Mouse (Mus musculus) hindbrain, embryonic 13.5 days (tissue): ENCODE results near the gene Znrf2. TPM values are rescaled to one million over a fixed set of nuclear protein-coding genes. Genes with fewer than 3 reads are reported as not detected.

Experiments used
- ATAC-seq: fragments of 200-750 bp; cut with Nextera tagmentation; 2 replicates; pipeline ENCODE4 v1.8.0; 2017; ENCODE audit warnings: moderate TSS enrichment; ENCODE audit not compliant: low FRiP score
- H3K27ac ChIP-seq: fragments of 300-500 bp; sonication (generic); 2 replicates; pipeline ENCODE4 v1.5.1; 2015; ENCODE audit warnings: inconsistent platforms, mild to moderate bottlenecking, moderate library complexity
- H3K27me3 ChIP-seq: fragments of 300-500 bp; sonication (generic); 2 replicates; pipeline ENCODE4 v1.6.1; 2015; ENCODE audit warnings: mild to moderate bottlenecking, inconsistent platforms
- H3K36me3 ChIP-seq: fragments of 300-500 bp; sonication (generic); 2 replicates; pipeline ENCODE4 v1.6.1; 2015; ENCODE audit warnings: mild to moderate bottlenecking, inconsistent platforms
- H3K4me1 ChIP-seq: fragments of 300-500 bp; sonication (generic); replicated peaks from 2 replicates; pipeline ENCODE4 v1.6.1; 2015; ENCODE audit warnings: inconsistent platforms
- H3K4me2 ChIP-seq: fragments of 300-500 bp; sonication (generic); 2 replicates; pipeline ENCODE4 v1.6.1; 2015; ENCODE audit warnings: inconsistent platforms, mild to moderate bottlenecking, moderate library complexity
- H3K4me3 ChIP-seq: fragments of 300-500 bp; sonication (generic); 2 replicates; pipeline ENCODE4 v1.5.1; 2015; ENCODE audit warnings: mild to moderate bottlenecking, inconsistent platforms
- H3K9ac ChIP-seq: fragments of 300-500 bp; sonication (generic); 2 replicates; pipeline ENCODE4 v1.6.1; 2015; ENCODE audit warnings: mild to moderate bottlenecking, inconsistent platforms
- H3K9me3 ChIP-seq: fragments of 300-500 bp; sonication (generic); 2 replicates; pipeline ENCODE4 v1.6.1; 2016; ENCODE audit warnings: inconsistent platforms
- WGBS: fragments of 180-500 bp; shearing (Covaris S2); methylation state at CpG from one replicate; pipeline ENCODE4 v1.1.7; 2015; 5-methylcytosine and 5-hydroxymethylcytosine counted together
- polyA plus RNA-seq: library from polyadenylated mRNA; unstranded; fragments of >200 nt; fragmentation: Nextera tagmentation; extraction: Ambion mirVana; gene quantifications from 2 replicates; pipeline ENCODE4 v1.2.1, GENCODE M21; 2015

Gene Znrf2
- polyA plus RNA-seq, 1 experiment from 2014 or later, result 5.6 TPM

GRCm38 (mm10) chr6:54860180-54860579 lies 43.5 kb downstream of the Znrf2 start:
- ATAC-seq, result no peak
- no peak overlapping the region for H3K4me2 ChIP-seq

DNA sequence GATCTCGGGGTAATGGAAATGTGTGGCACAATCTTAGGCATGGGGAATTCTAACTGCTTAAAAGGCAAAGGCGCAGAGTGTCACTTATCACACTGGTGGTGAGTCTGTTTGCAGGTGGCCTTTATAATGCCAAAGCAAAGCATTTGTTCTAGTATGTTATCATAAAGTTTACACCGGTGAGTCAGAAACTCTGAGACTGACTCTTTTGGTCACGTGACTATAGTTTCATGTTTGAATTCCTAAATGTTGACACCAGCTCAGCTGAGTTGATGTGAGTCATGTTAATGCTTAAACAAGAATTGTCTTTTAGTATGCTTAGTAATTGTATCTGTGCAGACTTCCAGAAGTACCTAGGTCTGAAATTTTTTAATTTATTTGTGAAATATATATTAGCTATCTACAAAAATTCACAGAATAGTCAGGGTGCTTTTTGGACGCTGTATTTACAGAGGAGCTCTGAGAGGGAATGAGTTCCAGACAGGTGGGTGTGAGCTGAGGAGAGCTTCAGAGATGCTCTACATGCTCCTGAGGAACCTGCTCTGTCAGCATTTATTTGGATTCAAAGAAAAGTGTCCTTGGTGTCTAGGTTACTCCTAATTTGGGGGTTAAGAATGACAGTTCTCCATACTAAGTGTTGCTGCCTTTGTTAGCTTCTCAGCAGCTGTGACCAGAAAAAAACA lies 50.2 kb downstream of the Znrf2 start:
- H3K4me1 ChIP-seq, result no peaks in the 10 kb centered on the region
- no peak overlapping the region for H3K4me3 ChIP-seq
- no peak overlapping the region for H3K4me2 ChIP-seq
- H3K27ac ChIP-seq, result no peak overlapping the region
- ATAC-seq, result no peak
- no peak overlapping the region for H3K9ac ChIP-seq
- H3K27me3 ChIP-seq, result no peaks in the 10 kb centered on the region
- 87% methylated on average over 5 of the region's 5 CpGs for WGBS
- no peaks in the 10 kb centered on the region for H3K9me3 ChIP-seq
- no peaks in the 10 kb centered on the region for H3K36me3 ChIP-seq

More at GRCm38 (mm10) chr6:54860180-54860579, 43.5 kb downstream of the Znrf2 start:
- Histone ChIP-seq H3K36me3 (no peaks in the 10 kb centered on the region), H3K27me3 (no peaks in the 10 kb centered on the region), H3K9ac (no peak overlapping the region), H3K9me3 (no peaks in the 10 kb centered on the region), H3K27ac (no peak overlapping the region), H3K4me3 (no peak overlapping the region), H3K4me1 (no peaks in the 10 kb centered on the region)

GRCm38 (mm10) chr6:54867411-54867745 lies 50.7 kb downstream of the Znrf2 start:
- Histone ChIP-seq H3K9ac (no peak overlapping the region), H3K4me1 (no peaks in the 10 kb centered on the region), H3K36me3 (no peaks in the 10 kb centered on the region), H3K4me2 (no peak overlapping the region), H3K27me3 (no peaks in the 10 kb centered on the region), H3K27ac (no peak overlapping the region), H3K4me3 (no peak overlapping the region), H3K9me3 (no peaks in the 10 kb centered on the region)
- 50% methylated on average over 4 of the region's 4 CpGs for whole genome bisulfite sequencing
- ATAC-seq, result no peak

DNA sequence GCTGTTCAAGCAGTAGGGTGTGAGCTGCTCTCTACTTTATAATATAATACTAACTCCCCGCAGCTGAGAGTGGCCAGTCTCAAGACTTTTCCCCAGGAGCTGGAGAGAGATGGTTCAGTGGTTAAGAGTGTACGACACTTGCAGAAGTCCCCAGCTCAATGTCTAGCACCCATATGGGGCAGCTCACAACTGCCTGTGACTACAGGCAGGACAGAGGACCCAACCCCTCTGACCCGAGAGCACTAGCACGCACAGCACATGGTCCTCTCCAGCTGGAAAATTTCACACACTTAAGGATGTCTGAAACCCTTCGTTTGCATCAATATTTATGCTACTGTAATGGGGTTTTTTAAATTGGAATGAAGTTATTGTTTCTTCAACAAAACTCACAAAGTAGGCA lies 56.3 kb downstream of the Znrf2 start:
- no peak overlapping the region for H3K27ac ChIP-seq
- H3K9me3 ChIP-seq, result no peaks in the 10 kb centered on the region
- no peak overlapping the region for H3K4me3 ChIP-seq
- no peak overlapping the region for H3K4me2 ChIP-seq
- H3K27me3 ChIP-seq, result no peaks in the 10 kb centered on the region
- ATAC-seq, result no peak
- H3K36me3 ChIP-seq, result no peaks in the 10 kb centered on the region
- 87% methylated on average over 5 of the region's 5 CpGs for WGBS
- 0 out of 2 replicates have a peak, but pooled peaks cover 2% of the 10 kb centered on the region for H3K4me1 ChIP-seq
- no peak overlapping the region for H3K9ac ChIP-seq

DNA sequence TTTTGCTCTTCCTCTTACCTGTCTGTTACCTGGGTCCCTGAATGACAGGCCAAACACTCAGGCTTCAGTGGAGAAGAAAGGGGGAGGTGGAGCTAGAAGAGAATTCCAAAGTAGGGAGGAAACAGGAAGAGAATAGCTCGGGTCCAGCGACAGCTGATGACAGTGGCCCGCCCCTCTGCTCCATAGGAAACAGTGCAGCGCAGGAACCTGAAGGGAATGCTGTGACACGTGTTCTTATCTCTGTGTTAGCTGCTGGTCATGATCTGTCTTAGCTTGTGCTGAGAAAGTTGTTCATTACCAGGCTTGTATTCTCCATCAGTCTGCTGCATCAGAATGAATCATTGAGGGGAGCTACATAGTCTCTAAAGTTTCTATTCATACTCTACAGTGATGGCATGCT lies 60.1 kb downstream of the Znrf2 start:
- Histone ChIP-seq H3K4me3 (no peak overlapping the region), H3K27ac (no peak overlapping the region), H3K9me3 (no peaks in the 10 kb centered on the region), H3K36me3 (peaks cover 5% of the 10 kb centered on the region; the same call in 1 of the 2 replicates), H3K4me1 (0 out of 2 replicates have a peak, but pooled peaks cover 2% of the 10 kb centered on the region), H3K9ac (no peak overlapping the region), H3K27me3 (no peaks in the 10 kb centered on the region), H3K4me2 (no peak overlapping the region)
- 31% methylated on average over 5 of the region's 5 CpGs for WGBS
- no peak for ATAC-seq

- no peak overlapping the region for H3K9ac ChIP-seq
- ATAC-seq, result no peak
- H3K27me3 ChIP-seq, result no peaks in the 10 kb centered on the region
- no peak overlapping the region for H3K27ac ChIP-seq
- H3K4me3 ChIP-seq, result no peak overlapping the region
- no peak overlapping the region for H3K4me2 ChIP-seq
- 0 out of 2 replicates have a peak, but pooled peaks cover 2% of the 10 kb centered on the region for H3K4me1 ChIP-seq
- no peaks in the 10 kb centered on the region for H3K9me3 ChIP-seq
- WGBS, result 94% methylated on average over 3 of the region's 3 CpGs
- H3K36me3 ChIP-seq, result peaks cover 5% of the 10 kb centered on the region; the same call in 1 of the 2 replicates
Measured at GRCm38 (mm10) chr6:54877651-54878050, 60.9 kb downstream of the Znrf2 start.

DNA sequence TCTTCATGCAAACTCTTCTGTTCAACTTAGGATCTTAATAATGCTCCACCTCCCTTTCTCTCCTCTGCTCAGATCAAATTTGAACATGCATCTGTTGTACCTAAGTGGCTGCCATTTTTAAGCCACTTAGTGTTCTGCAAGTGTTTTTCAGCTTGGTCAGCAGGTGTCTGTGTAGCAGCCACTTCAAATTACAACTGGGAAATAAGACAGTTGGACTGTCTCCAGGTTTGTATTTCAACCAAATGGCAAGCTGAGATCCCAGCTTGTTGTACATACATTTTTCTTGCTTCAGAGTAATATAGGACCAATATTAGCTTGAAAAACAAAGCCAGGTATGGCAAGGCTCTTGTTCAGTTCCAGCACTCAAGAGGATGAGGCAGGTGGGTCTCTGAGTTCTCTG lies 61.8 kb downstream of the Znrf2 start:
- H3K9me3 ChIP-seq, result no peaks in the 10 kb centered on the region
- no peak for ATAC-seq

DNA sequence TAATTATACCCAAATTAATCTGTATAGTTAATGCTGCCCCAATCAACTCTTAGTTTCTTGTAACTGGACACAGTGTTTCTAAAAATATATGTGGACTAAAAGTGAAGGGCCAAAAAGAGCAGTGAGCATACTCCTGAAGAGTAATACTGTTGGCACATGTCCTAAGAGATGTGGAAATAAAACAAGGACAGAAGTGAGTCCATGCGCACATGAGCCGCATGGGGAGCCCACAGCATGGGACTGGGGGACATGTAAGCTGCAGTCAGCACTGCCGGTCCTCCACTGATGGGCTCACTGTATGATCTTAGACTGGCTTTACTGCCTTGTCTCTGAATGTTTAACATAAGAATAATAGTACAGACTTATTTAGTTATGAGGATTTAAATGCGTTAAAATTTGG lies 63.4 kb downstream of the Znrf2 start:
- 0 out of 2 replicates have a peak, but pooled peaks cover 2% of the 10 kb centered on the region for H3K4me1 ChIP-seq
- peaks cover 5% of the 10 kb centered on the region; the same call in 1 of the 2 replicates for H3K36me3 ChIP-seq
- 92% methylated on average over 4 of the region's 4 CpGs for WGBS
- H3K4me3 ChIP-seq, result no peak overlapping the region
- H3K4me2 ChIP-seq, result no peak overlapping the region
- no peak for ATAC-seq
- H3K9me3 ChIP-seq, result no peaks in the 10 kb centered on the region
- H3K9ac ChIP-seq, result no peak overlapping the region
- no peaks in the 10 kb centered on the region for H3K27me3 ChIP-seq
- no peak overlapping the region for H3K27ac ChIP-seq

More for the DNA sequence above, 61.8 kb downstream of the Znrf2 start:
- no peak overlapping the region for H3K27ac ChIP-seq
- H3K27me3 ChIP-seq, result no peaks in the 10 kb centered on the region
- 0 out of 2 replicates have a peak, but pooled peaks cover 2% of the 10 kb centered on the region for H3K4me1 ChIP-seq
- no peak overlapping the region for H3K4me3 ChIP-seq
- H3K4me2 ChIP-seq, result no peak overlapping the region
- H3K36me3 ChIP-seq, result peaks cover 5% of the 10 kb centered on the region; the same call in 1 of the 2 replicates
- no peak overlapping the region for H3K9ac ChIP-seq

- WGBS, result 82% methylated on average over 2 of the region's 2 CpGs
- Histone ChIP-seq H3K27me3 (no peaks in the 10 kb centered on the region), H3K36me3 (peaks cover 5% of the 10 kb centered on the region; the same call in 1 of the 2 replicates), H3K27ac (no peak overlapping the region), H3K9me3 (no peaks in the 10 kb centered on the region), H3K4me2 (no peak overlapping the region), H3K4me1 (no peaks in the 10 kb centered on the region), H3K9ac (no peak overlapping the region), H3K4me3 (no peak overlapping the region)
- no peak for ATAC-seq
Measured at GRCm38 (mm10) chr6:54883424-54883823, 66.7 kb downstream of the Znrf2 start.

DNA sequence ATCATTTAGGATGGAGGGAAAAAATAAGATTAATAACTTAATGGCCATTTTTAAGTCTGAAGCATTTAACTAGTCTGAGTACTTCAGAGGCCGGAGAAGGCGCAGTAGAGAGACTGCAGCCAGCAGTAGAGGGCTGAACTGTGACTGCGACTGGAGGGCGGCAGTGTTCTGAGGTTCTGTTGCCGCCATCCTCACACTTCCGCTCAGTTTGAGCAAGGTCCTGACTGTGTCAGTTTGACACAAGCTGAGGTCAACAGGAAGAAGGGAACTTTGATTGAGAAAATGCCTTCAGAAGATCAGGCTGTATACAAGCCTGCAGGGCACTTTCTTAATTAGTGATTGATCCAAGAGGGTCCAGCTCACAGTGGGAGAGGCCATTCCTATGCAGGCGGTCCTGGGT lies 69.5 kb downstream of the Znrf2 start:
- H3K4me1 ChIP-seq, result 0 out of 2 replicates have a peak, but pooled peaks cover 3% of the 10 kb centered on the region
- no peak overlapping the region for H3K4me2 ChIP-seq
- H3K4me3 ChIP-seq, result no peak overlapping the region
- no peaks in the 10 kb centered on the region for H3K9me3 ChIP-seq
- H3K27me3 ChIP-seq, result no peaks in the 10 kb centered on the region
- ATAC-seq, result no peak
- H3K27ac ChIP-seq, result no peak overlapping the region
- no peaks in the 10 kb centered on the region for H3K36me3 ChIP-seq
- WGBS, result 67% methylated on average over 7 of the region's 7 CpGs
- no peak overlapping the region for H3K9ac ChIP-seq

DNA sequence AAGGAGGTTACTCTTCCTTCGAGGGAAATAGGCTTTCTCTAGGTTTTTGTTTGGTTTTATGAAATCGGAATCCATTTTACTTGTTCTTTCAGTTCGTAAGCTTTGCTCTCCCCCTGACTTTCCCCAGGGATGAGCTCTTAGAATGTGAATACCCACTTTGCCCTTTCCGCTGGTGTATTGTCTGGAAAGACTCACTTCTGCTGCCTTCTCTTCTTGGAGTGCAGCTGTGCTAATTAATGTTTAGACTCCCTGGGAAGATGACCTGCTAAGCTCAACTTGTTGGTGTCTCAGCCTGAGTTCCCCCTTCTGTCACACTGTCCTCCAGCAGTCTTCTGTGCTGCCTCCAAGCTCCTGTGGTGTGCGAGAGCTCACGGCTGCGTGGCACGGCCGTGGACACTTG lies 73.5 kb downstream of the Znrf2 start:
- no peak for ATAC-seq
- H3K27ac ChIP-seq, result no peak overlapping the region
- H3K4me3 ChIP-seq, result no peak overlapping the region
- no peaks in the 10 kb centered on the region for H3K36me3 ChIP-seq
- H3K27me3 ChIP-seq, result no peaks in the 10 kb centered on the region
- WGBS, result 63% methylated on average over 9 of the region's 9 CpGs
- H3K9me3 ChIP-seq, result no peaks in the 10 kb centered on the region
- no peak overlapping the region for H3K4me2 ChIP-seq
- H3K4me1 ChIP-seq, result 0 out of 2 replicates have a peak, but pooled peaks cover 3% of the 10 kb centered on the region
- no peak overlapping the region for H3K9ac ChIP-seq

- WGBS, result 89% methylated on average over 3 of the region's 3 CpGs
- H3K9ac ChIP-seq, result no peak overlapping the region
- no peak for ATAC-seq
Measured at GRCm38 (mm10) chr6:54891384-54891783, 74.7 kb downstream of the Znrf2 start.

GRCm38 (mm10) chr6:54900256-54900655 lies 83.5 kb downstream of the Znrf2 start:
- Histone ChIP-seq H3K27ac (no peak overlapping the region), H3K27me3 (no peaks in the 10 kb centered on the region), H3K36me3 (no peaks in the 10 kb centered on the region), H3K4me2 (no peak overlapping the region), H3K4me3 (no peak overlapping the region), H3K9ac (no peak overlapping the region), H3K4me1 (no peaks in the 10 kb centered on the region), H3K9me3 (no peaks in the 10 kb centered on the region)
- no peak for ATAC-seq
- 98% methylated on average over 2 of the region's 2 CpGs for WGBS

More at GRCm38 (mm10) chr6:54891384-54891783, 74.7 kb downstream of the Znrf2 start:
- no peaks in the 10 kb centered on the region for H3K9me3 ChIP-seq
- H3K27ac ChIP-seq, result no peak overlapping the region
- H3K4me3 ChIP-seq, result no peak overlapping the region
- H3K27me3 ChIP-seq, result no peaks in the 10 kb centered on the region
- no peak overlapping the region for H3K4me2 ChIP-seq
- H3K4me1 ChIP-seq, result 0 out of 2 replicates have a peak, but pooled peaks cover 3% of the 10 kb centered on the region
- H3K36me3 ChIP-seq, result no peaks in the 10 kb centered on the region
